Mouse (Mus musculus): ENCODE data around the gene Gm3259. TPM values are rescaled to one million over a fixed set of nuclear protein-coding genes. Genes with fewer than 3 reads are reported as not detected.

Gene Gm3259
- polyA plus RNA-seq (2014; fragmentation: Illumina TruSeq; extraction: RNeasy Lipid Tissue Mini Kit (QIAGEN cat#74804); ENCODE audit: low replicate concordance) = 1.3 TPM

DNA sequence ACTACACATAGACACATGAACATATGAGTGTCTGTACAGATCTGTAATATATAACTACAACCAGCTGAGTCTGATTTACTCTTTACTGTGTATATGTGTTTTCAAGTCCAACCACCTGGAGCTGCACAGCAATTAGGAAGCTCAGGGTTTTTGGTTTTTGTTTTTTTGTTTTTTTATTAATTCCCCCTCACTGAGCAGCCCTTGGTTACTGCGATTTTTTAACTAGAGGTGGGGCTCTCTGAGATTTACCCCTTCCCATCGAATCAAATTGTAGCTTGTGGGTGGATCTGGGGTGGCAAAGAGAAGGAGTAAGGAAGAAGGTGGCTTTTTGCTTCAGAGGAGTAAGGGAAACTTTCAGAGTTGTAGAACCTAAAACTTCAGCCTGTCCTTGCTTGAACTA, at the start of gene Gm3259:
Gene Gm3259, plus strand, starts transcription at position 301 of the 400 bp plus-strand sequence.

DNA sequence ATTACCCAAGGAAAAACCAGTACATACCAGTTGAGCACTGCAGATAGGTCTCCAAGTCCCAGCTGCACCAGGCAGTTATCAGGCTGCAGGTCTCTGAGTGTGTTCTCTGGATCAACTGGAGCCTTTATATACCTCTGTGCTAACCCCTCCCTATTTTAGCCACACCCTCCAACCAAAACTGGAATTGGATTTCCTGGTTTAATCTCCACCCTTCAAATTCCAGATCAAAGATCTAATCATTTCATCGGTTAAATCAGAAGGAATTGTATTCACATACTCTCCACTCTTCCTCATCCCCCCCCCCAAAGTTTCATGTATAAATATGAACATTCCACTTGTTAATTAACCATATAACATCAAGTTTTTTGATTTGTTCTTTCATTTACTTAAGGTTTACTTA, 33.0 kb upstream of the Gm3259 start, which contains the start of gene Gm10424:
Gene Gm10424, minus strand, starts transcription at position 101 of the 400 bp plus-strand sequence.

Other genes starting within 250 kb of the Gm3259 start
- gene Gm7942, start 199.0 kb upstream of the Gm3259 start, polyA plus RNA-seq (2014; fragmentation: Illumina TruSeq; extraction: RNeasy Lipid Tissue Mini Kit (QIAGEN cat#74804); ENCODE audit: low replicate concordance) = not detected
- gene Gm16513, start 123.3 kb upstream of the Gm3259 start, polyA plus RNA-seq (2014; fragmentation: Illumina TruSeq; extraction: RNeasy Lipid Tissue Mini Kit (QIAGEN cat#74804); ENCODE audit: low replicate concordance) = not detected
- gene Gm10424, start 33.1 kb upstream of the Gm3259 start, polyA plus RNA-seq (2014; fragmentation: Illumina TruSeq; extraction: RNeasy Lipid Tissue Mini Kit (QIAGEN cat#74804); ENCODE audit: low replicate concordance) = not detected
- gene D5Ertd577e, start 150.9 kb downstream of the Gm3259 start, polyA plus RNA-seq (2014; fragmentation: Illumina TruSeq; extraction: RNeasy Lipid Tissue Mini Kit (QIAGEN cat#74804); ENCODE audit: low replicate concordance) = not detected
- not detected for gene Gm3286, start 204.8 kb downstream of the Gm3259 start, polyA plus RNA-seq (2014; fragmentation: Illumina TruSeq; extraction: RNeasy Lipid Tissue Mini Kit (QIAGEN cat#74804); ENCODE audit: low replicate concordance)